Mouse (Mus musculus) left cerebral cortex, adult 11 months (tissue): ENCODE results near the gene Slc2a1.

Experiments used
- DNase-seq: peaks from one replicate; pipeline ENCODE4 v3.0.0; 2022; ENCODE audit warnings: low spot score

Slc2a1 gene

DNA sequence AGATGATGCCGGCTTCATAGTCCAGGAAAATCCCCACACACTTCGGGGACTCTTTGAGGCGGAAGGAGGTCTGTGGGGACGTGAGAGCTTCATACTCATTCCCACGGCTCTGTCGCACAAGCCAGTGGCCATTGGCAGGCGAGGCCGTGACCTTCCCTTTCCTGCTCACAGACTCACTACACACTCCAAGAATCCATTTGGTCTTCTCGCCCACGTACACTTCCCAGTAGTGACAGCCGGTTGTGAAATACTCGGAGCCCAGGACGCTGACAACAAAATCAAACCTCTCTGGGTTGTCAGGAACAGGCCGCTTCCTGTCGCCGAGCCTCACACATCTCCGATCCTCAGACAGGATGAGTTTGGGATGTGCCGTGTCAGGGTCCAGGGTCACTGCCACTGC is 69.8 kb downstream of the Slc2a1 start:
- DNase-seq: no peak

DNA sequence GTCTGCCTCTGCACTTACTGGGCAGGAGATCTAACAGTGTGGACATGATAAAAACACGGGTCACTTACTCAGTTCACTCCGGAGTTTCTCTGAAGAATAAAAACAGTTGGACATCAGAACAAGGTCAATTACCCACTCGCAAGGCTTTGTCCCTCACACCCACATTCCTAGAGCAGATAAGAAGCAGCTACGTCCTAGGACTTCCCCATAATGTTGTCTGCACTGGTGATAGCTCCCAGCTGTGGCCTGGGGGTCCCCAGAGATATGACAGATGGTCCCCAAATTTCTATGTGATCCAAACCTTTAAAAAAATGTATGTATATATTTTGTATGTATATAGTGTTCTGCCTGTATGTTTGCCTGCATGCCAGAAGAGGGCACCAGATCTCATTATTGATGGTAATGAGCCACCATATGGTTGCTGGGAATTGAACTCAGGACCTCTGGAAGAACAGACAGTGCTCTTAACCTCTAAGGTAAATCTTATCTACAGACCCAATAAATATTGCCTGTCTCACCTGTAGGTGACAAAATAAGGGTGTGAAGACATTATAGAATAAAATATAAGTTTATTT is 71.7 kb downstream of the Slc2a1 start:
- no peak for DNase-seq

GRCm38 (mm10) chr4:119181456-119181855 is 72.9 kb downstream of the Slc2a1 start:
- no peak for DNase-seq

- no peak for DNase-seq
Measured at GRCm38 (mm10) chr4:119183525-119183924, 75.0 kb downstream of the Slc2a1 start.

DNA sequence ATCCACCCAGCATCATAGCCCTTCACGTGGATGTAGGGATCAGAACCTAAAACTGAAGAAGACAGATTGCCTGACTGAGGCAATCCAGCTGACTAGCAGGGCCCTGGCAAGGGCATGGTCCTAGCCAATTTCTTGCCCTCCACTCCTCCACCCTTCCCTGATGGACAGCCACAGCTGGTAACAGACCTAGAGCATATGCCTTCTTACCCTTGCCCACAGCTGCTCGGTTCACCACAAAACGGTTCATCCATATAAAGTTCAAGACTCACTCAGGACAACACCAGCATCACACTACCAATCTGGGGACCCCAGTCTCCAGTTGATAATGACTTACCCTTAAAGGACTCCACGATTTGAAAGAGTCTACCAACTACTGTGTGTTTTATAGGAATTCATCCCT is 77.3 kb downstream of the Slc2a1 start:
- DNase-seq: no peak
